Mouse (Mus musculus) forebrain, embryonic 14.5 days (tissue): ENCODE measurements around the gene Nyx. TPM values are rescaled to one million over a fixed set of nuclear protein-coding genes. Genes with fewer than 3 reads are reported as not detected.

Experiments used
- ATAC-seq: fragments of 200-750 bp; cut with Nextera tagmentation; 2 replicates; pipeline ENCODE4 v1.8.0; 2017; ENCODE audit warnings: mild to moderate bottlenecking, moderate library complexity
- DNase-seq: peaks from one replicate; pipeline ENCODE4 v3.0.0-alpha.2; 2015; ENCODE audit warnings: low spot score
- H3K27ac ChIP-seq: fragments of 300-500 bp; sonication (generic); 2 replicates; pipeline ENCODE4 v1.5.1; 2014; ENCODE audit warnings: low read depth, mild to moderate bottlenecking, control low read depth, low read length, moderate library complexity
- H3K27me3 ChIP-seq: fragments of 300-500 bp; sonication (generic); replicated peaks from 2 replicates; pipeline ENCODE4 v1.6.1; 2014; ENCODE audit warnings: low read length, control low read depth, mixed read lengths; ENCODE audit not compliant: control insufficient read depth, insufficient read depth
- H3K36me3 ChIP-seq: fragments of 300-500 bp; sonication (generic); 2 replicates; pipeline ENCODE4 v1.6.1; 2014; ENCODE audit warnings: low read length, control low read depth; ENCODE audit not compliant: control insufficient read depth, insufficient read depth
- H3K4me1 ChIP-seq: fragments of 300-500 bp; sonication (generic); 2 replicates; pipeline ENCODE4 v1.6.1; 2014; ENCODE audit warnings: antibody characterized with exemption, low read length, control low read depth; ENCODE audit not compliant: control insufficient read depth, insufficient read depth
- H3K4me2 ChIP-seq: fragments of 300-500 bp; sonication (generic); 2 replicates; pipeline ENCODE4 v1.6.1; 2014; ENCODE audit warnings: mild to moderate bottlenecking, control low read depth, low read length
- H3K4me3 ChIP-seq: fragments of 300-500 bp; sonication (generic); 2 replicates; pipeline ENCODE4 v1.5.1; 2014; ENCODE audit warnings: low read depth, low read length, control low read depth
- H3K9ac ChIP-seq: fragments of 300-500 bp; sonication (generic); 2 replicates; pipeline ENCODE4 v1.6.1; 2014; ENCODE audit warnings: mild to moderate bottlenecking, low read length, control low read depth, moderate library complexity
- H3K9me3 ChIP-seq: fragments of 300-500 bp; sonication (generic); replicated peaks from 2 replicates; pipeline ENCODE4 v1.6.1; 2016; ENCODE audit warnings: low read length, control low read depth, mixed read lengths; ENCODE audit not compliant: control insufficient read depth
- WGBS: fragments of 180-500 bp; shearing (Covaris S2); extraction: QIAGEN DNeasy Blood & Tissue Kit; methylation state at CpG from one replicate; pipeline ENCODE4 v1.1.7; 2014; 5-methylcytosine and 5-hydroxymethylcytosine counted together
- polyA plus RNA-seq: library from polyadenylated mRNA; unstranded; fragments of >200 nt; fragmentation: Nextera tagmentation; extraction: Ambion mirVana; gene quantifications from 2 replicates; pipeline ENCODE4 v1.2.1, GENCODE M21; 2014

The Nyx gene
- polyA plus RNA-seq, 1 experiment from 2014 or later = 0.08 TPM

GRCm38 (mm10) chrX:13506376-13506775 lies 40.5 kb downstream of the Nyx start:
- Histone ChIP-seq H3K9ac (no peak overlapping the region), H3K4me3 (no peak overlapping the region), H3K9me3 (no peaks in the 10 kb centered on the region), H3K4me2 (no peak overlapping the region), H3K27ac (no peak overlapping the region), H3K36me3 (no peaks in the 10 kb centered on the region), H3K27me3 (no peaks in the 10 kb centered on the region), H3K4me1 (no peaks in the 10 kb centered on the region)
- DNase-seq = no peak
- WGBS = 68% methylated on average over 2 of the region's 2 CpGs
- no peak for ATAC-seq

GRCm38 (mm10) chrX:13513127-13513526 lies 47.2 kb downstream of the Nyx start:
- Histone ChIP-seq H3K27ac (no peak overlapping the region), H3K9me3 (no peaks in the 10 kb centered on the region)

GRCm38 (mm10) chrX:13513864-13514263 lies 48.0 kb downstream of the Nyx start:
- Histone ChIP-seq H3K9ac (no peak overlapping the region), H3K27me3 (no peaks in the 10 kb centered on the region), H3K36me3 (no peaks in the 10 kb centered on the region), H3K4me2 (no peak overlapping the region), H3K9me3 (no peaks in the 10 kb centered on the region), H3K4me1 (no peaks in the 10 kb centered on the region), H3K27ac (no peak overlapping the region), H3K4me3 (no peak overlapping the region)
- no peak for ATAC-seq
- WGBS = 91% methylated on average over 5 of the region's 5 CpGs
- DNase-seq = no peak

More at GRCm38 (mm10) chrX:13513127-13513526, 47.2 kb downstream of the Nyx start:
- H3K9ac ChIP-seq = no peak overlapping the region
- ATAC-seq (no peak), DNase-seq (no peak)
- H3K4me2 ChIP-seq = no peak overlapping the region
- no peaks in the 10 kb centered on the region for H3K36me3 ChIP-seq
- no peaks in the 10 kb centered on the region for H3K27me3 ChIP-seq
- 66% methylated on average over 2 of the region's 2 CpGs for WGBS
- no peaks in the 10 kb centered on the region for H3K4me1 ChIP-seq
- no peak overlapping the region for H3K4me3 ChIP-seq

GRCm38 (mm10) chrX:13516451-13516850 lies 50.5 kb downstream of the Nyx start:
- DNase-seq (no peak), ATAC-seq (no peak)
- H3K4me2 ChIP-seq = no peak overlapping the region
- no peaks in the 10 kb centered on the region for H3K27me3 ChIP-seq
- no peaks in the 10 kb centered on the region for H3K4me1 ChIP-seq
- no peak overlapping the region for H3K4me3 ChIP-seq
- H3K9ac ChIP-seq = no peak overlapping the region
- WGBS = 90% methylated on average over 6 of the region's 6 CpGs
- no peaks in the 10 kb centered on the region for H3K36me3 ChIP-seq
- no peaks in the 10 kb centered on the region for H3K9me3 ChIP-seq
- no peak overlapping the region for H3K27ac ChIP-seq

- Histone ChIP-seq H3K4me3 (no peak overlapping the region), H3K36me3 (no peaks in the 10 kb centered on the region), H3K4me1 (no peaks in the 10 kb centered on the region), H3K4me2 (no peak overlapping the region), H3K27me3 (no peaks in the 10 kb centered on the region), H3K9ac (no peak overlapping the region), H3K27ac (no peak overlapping the region), H3K9me3 (no peaks in the 10 kb centered on the region)
- WGBS = 83% methylated on average over 10 of the region's 10 CpGs
- DNase-seq (no peak), ATAC-seq (no peak)
Observed at GRCm38 (mm10) chrX:13518019-13518418, 52.1 kb downstream of the Nyx start.

GRCm38 (mm10) chrX:13518781-13519407 lies 53.0 kb downstream of the Nyx start:
- H3K4me3 ChIP-seq = no peak overlapping the region
- 78% methylated on average over 4 of the region's 4 CpGs for WGBS
- no peak for DNase-seq
- H3K27ac ChIP-seq = no peak overlapping the region
- H3K4me2 ChIP-seq = no peak overlapping the region
- H3K4me1 ChIP-seq = no peaks in the 10 kb centered on the region
- no peaks in the 10 kb centered on the region for H3K27me3 ChIP-seq
- H3K9me3 ChIP-seq = no peaks in the 10 kb centered on the region
- no peak for ATAC-seq
- H3K9ac ChIP-seq = no peak overlapping the region
- no peaks in the 10 kb centered on the region for H3K36me3 ChIP-seq

GRCm38 (mm10) chrX:13519408-13519783 lies 53.5 kb downstream of the Nyx start:
- no peak for DNase-seq
- WGBS = 83% methylated on average over 5 of the region's 5 CpGs
- H3K4me2 ChIP-seq = no peak overlapping the region
- H3K27me3 ChIP-seq = no peaks in the 10 kb centered on the region
- no peak overlapping the region for H3K4me3 ChIP-seq
- no peaks in the 10 kb centered on the region for H3K4me1 ChIP-seq
- no peaks in the 10 kb centered on the region for H3K9me3 ChIP-seq
- H3K27ac ChIP-seq = no peak overlapping the region
- no peaks in the 10 kb centered on the region for H3K36me3 ChIP-seq
- no peak overlapping the region for H3K9ac ChIP-seq
- ATAC-seq = no peak

GRCm38 (mm10) chrX:13520566-13520965 lies 54.7 kb downstream of the Nyx start:
- Histone ChIP-seq H3K4me1 (no peaks in the 10 kb centered on the region), H3K27me3 (no peaks in the 10 kb centered on the region), H3K9ac (no peak overlapping the region), H3K27ac (no peak overlapping the region), H3K4me2 (no peak overlapping the region), H3K9me3 (no peaks in the 10 kb centered on the region), H3K4me3 (no peak overlapping the region), H3K36me3 (peaks cover 6% of the 10 kb centered on the region)
- ATAC-seq (no peak), DNase-seq (no peak)
- 85% methylated on average over 4 of the region's 4 CpGs for WGBS

- 89% methylated on average over 8 of the region's 8 CpGs for WGBS
- no peaks in the 10 kb centered on the region for H3K27me3 ChIP-seq
- DNase-seq (no peak), ATAC-seq (no peak)
- H3K36me3 ChIP-seq = peaks cover 10% of the 10 kb centered on the region
- H3K4me1 ChIP-seq = no peaks in the 10 kb centered on the region
- H3K4me2 ChIP-seq = no peak overlapping the region
- no peaks in the 10 kb centered on the region for H3K9me3 ChIP-seq
- no peak overlapping the region for H3K27ac ChIP-seq
- H3K4me3 ChIP-seq = no peak overlapping the region
- no peak overlapping the region for H3K9ac ChIP-seq
Observed at GRCm38 (mm10) chrX:13521288-13521687, 55.4 kb downstream of the Nyx start.
